Mouse (Mus musculus): ENCODE measurements around the gene Gm6904. TPM values are rescaled to one million over a fixed set of nuclear protein-coding genes. Genes with fewer than 3 reads are reported as not detected.

Gene Gm6904
- polyA plus RNA-seq, 1 experiment from 2014 or later = not detected

- under 1% methylated on average over 60 of the region's 96 CpGs for WGBS
- Histone ChIP-seq H3K27ac (ENCODE audit: low read depth, low read length) (peak within 1 kb of the TSS; percentile 98), H3K4me3 (ENCODE audit: low read length) (peak within 1 kb of the TSS; percentile 88), H3K9me3 (ENCODE audit: control insufficient read depth, low read length) (peaks cover 3% of the 10 kb centered on the region; the same call in 1 of the 2 replicates), H3K9ac (ENCODE audit: low read depth, low read length) (peak within 1 kb of the TSS; percentile 98), H3K27me3 (ENCODE audit: control insufficient read depth, insufficient read depth, low read length) (no peaks in the 10 kb centered on the region), H3K36me3 (ENCODE audit: control insufficient read depth, insufficient read depth, low read length) (no peaks in the 10 kb centered on the region), H3K4me1 (ENCODE audit: control insufficient read depth, insufficient read depth, low read length) (peaks cover 23% of the 10 kb centered on the region), H3K4me2 (replicated peaks; ENCODE audit: low read depth, low read length) (peak within 1 kb of the TSS; percentile 75)
- peak; percentile 98 for ATAC-seq (ENCODE audit: low FRiP score, low TSS enrichment)
These were observed 59.1 kb downstream of the Gm6904 start, which contains the start of gene Rcbtb1 for GRCm38 (mm10) chr14:59200711-59201603. Gene Rcbtb1, plus strand, starts transcription at chr14:59201209.

Other genes starting within 250 kb of the Gm6904 start
- gene 1700129C05Rik, start 117.3 kb downstream of the Gm6904 start, polyA plus RNA-seq (2014; fragmentation: Nextera tagmentation; extraction: Ambion mirVana) = not detected in 2 replicates
- gene Gm5142, start 81.5 kb downstream of the Gm6904 start, polyA plus RNA-seq (2014; fragmentation: Nextera tagmentation; extraction: Ambion mirVana) = not detected in 2 replicates
- gene Rcbtb1, start 59.0 kb downstream of the Gm6904 start, polyA plus RNA-seq (2014; fragmentation: Nextera tagmentation; extraction: Ambion mirVana) = 55.5 and 93.0 TPM in 2 replicates
- not detected in 2 replicates for gene Phf11a, start 37.3 kb upstream of the Gm6904 start, polyA plus RNA-seq (2014; fragmentation: Nextera tagmentation; extraction: Ambion mirVana)
- gene Phf11b, start 81.1 kb upstream of the Gm6904 start, polyA plus RNA-seq (2014; fragmentation: Nextera tagmentation; extraction: Ambion mirVana) = 0.71 and 0.79 TPM in 2 replicates
- 0.39 and 0.43 TPM in 2 replicates for gene Phf11d, start 105.3 kb upstream of the Gm6904 start, polyA plus RNA-seq (2014; fragmentation: Nextera tagmentation; extraction: Ambion mirVana)
- 0.64 and 0.79 TPM in 2 replicates for gene Phf11c, start 135.2 kb upstream of the Gm6904 start, polyA plus RNA-seq (2014; fragmentation: Nextera tagmentation; extraction: Ambion mirVana)
- 7.7 and 13.5 TPM in 2 replicates for gene Setdb2, start 180.7 kb upstream of the Gm6904 start, polyA plus RNA-seq (2014; fragmentation: Nextera tagmentation; extraction: Ambion mirVana)
- gene Cab39l, start 180.8 kb upstream of the Gm6904 start, polyA plus RNA-seq (2014; fragmentation: Nextera tagmentation; extraction: Ambion mirVana) = 35.4 and 42.6 TPM in 2 replicates